Mouse (Mus musculus): ENCODE results near the gene Gng10. TPM values are rescaled to one million over a fixed set of nuclear protein-coding genes. Genes with fewer than 3 reads are reported as not detected.

The Gng10 gene
- total and polyA plus RNA-seq, 3 experiments = 55.6 to 189 (median 78.6) TPM

- no peak overlapping the region for H3K4me3 ChIP-seq (replicated peaks in 1 of 3; ENCODE audit: low read depth in 2 of 3, low read length in 2 of 3, poor library complexity in 1 of 3)
- H3K27me3 ChIP-seq (replicated peaks) = no peaks in the 10 kb centered on the region
- H3K4me1 ChIP-seq (ENCODE audit: control insufficient read depth in 1 of 2, insufficient read depth in 2 of 2) = peaks cover 1 to 24% of the 10 kb centered on the region in 2 experiments; a peak in 3 of 4 replicates
- H3K4me2 ChIP-seq (ENCODE audit: insufficient read depth, low read depth, poor library complexity, severe bottlenecking) = 0 out of 2 replicates have a peak overlapping the region, but pooled peaks have one; percentile 6
- no peak overlapping the region for H3K9ac ChIP-seq (ENCODE audit: insufficient read depth, low read depth)
- H3K36me3 ChIP-seq (replicated peaks in 1 of 2; ENCODE audit: control insufficient read depth in 1 of 2, insufficient read depth in 1 of 2, low read length in 1 of 2) = no peaks in the 10 kb centered on the region
- dilution Hi-C loops (cut with MboI; ENCODE audit: extremely low pct_ligation_motif_present, extremely low pct_unique_long_range_greater_than_20kb, low sequenced_read_pairs) = no loop called here
- H3K79me2 ChIP-seq (replicated peaks; ENCODE audit: control insufficient read depth, extremely low read depth, insufficient read depth, poor library complexity, severe bottlenecking) = peaks cover 6% of the 10 kb centered on the region
- no peak overlapping the region for H3K27ac ChIP-seq (ENCODE audit: insufficient read depth, low read depth)
- in situ Hi-C loops (cut with MboI; ENCODE audit: low pct_ligation_motif_present, low pct_unique_long_range_greater_than_20kb, low sequenced_read_pairs) = loop anchor here (10.0 kb wide), 1 partner anchor 45 kb away; no protein-coding TSS in a partner anchor
- TF ChIP-seq TCF12 (IDR thresholded peaks at IDR 0.05; ENCODE audit: low read depth, low read length) (no peak), ZMIZ1 (IDR thresholded peaks at IDR 0.05; ENCODE audit: low read depth, low read length) (no peak), CTCF (conservative IDR thresholded peaks at IDR 0.05 in 1 of 2, IDR thresholded peaks at IDR 0.05 in 1 of 2; ENCODE audit: low read depth in 2 of 2, low read length in 2 of 2) (peak; percentile 89), ZKSCAN1 (IDR thresholded peaks at IDR 0.05; ENCODE audit: borderline replicate concordance, low read depth, low read length) (no peak), NELFE (IDR thresholded peaks at IDR 0.05; ENCODE audit: low read depth, low read length) (0 out of 2 replicates have a peak, but pooled peaks have one; percentile 28), MYC (IDR thresholded peaks at IDR 0.05; ENCODE audit: low read depth, low read length) (0 out of 2 replicates have a peak, but pooled peaks have one; percentile 59), EP300 (IDR thresholded peaks at IDR 0.05; ENCODE audit: low read length) (no peak), RAD21 (IDR thresholded peaks at IDR 0.05; ENCODE audit: low read depth, low read length) (peak; percentile 70), SIN3A (IDR thresholded peaks at IDR 0.05; ENCODE audit: low read length) (no peak), ELF1 (IDR thresholded peaks at IDR 0.05; ENCODE audit: low read depth, low read length) (no peak), HCFC1 (IDR thresholded peaks at IDR 0.05; ENCODE audit: low read depth, low read length) (no peak), E2F4 (IDR thresholded peaks at IDR 0.05; ENCODE audit: insufficient replicate concordance, low read depth, low read length) (no peak), ETS1 (conservative IDR thresholded peaks at IDR 0.05; ENCODE audit: low read depth, low read length) (no peak), RCOR1 (conservative IDR thresholded peaks at IDR 0.05; ENCODE audit: low read depth, low read length) (no peak), SMC3 (IDR thresholded peaks at IDR 0.05; ENCODE audit: low read depth, low read length) (peak; percentile 82), MAX (IDR thresholded peaks at IDR 0.05; ENCODE audit: low read length) (peak; percentile 28; the same call in 1 of the 2 replicates)
- DNase-seq (ENCODE audit: extremely low read depth) = peak; percentile 73
- no peaks in the 10 kb centered on the region for H3K9me3 ChIP-seq (replicated peaks; ENCODE audit: low read length)
These were observed 35.2 kb upstream of the Gng10 start for GRCm38 (mm10) chr4:58999686-59000085.

- in situ Hi-C loops (cut with MboI; ENCODE audit: low pct_ligation_motif_present, low pct_unique_long_range_greater_than_20kb, low sequenced_read_pairs) = no loop called here
- Histone ChIP-seq H3K79me2 (replicated peaks; ENCODE audit: control insufficient read depth, extremely low read depth, insufficient read depth, poor library complexity, severe bottlenecking) (peaks cover 6% of the 10 kb centered on the region), H3K36me3 (replicated peaks in 1 of 2; ENCODE audit: control insufficient read depth in 1 of 2, insufficient read depth in 1 of 2, low read length in 1 of 2) (no peaks in the 10 kb centered on the region), H3K27ac (ENCODE audit: insufficient read depth, low read depth) (no peak overlapping the region), H3K9me3 (replicated peaks; ENCODE audit: low read length) (no peaks in the 10 kb centered on the region), H3K27me3 (replicated peaks) (no peaks in the 10 kb centered on the region), H3K4me3 (replicated peaks in 1 of 3; ENCODE audit: low read depth in 2 of 3, low read length in 2 of 3, poor library complexity in 1 of 3) (no peak overlapping the region), H3K9ac (ENCODE audit: insufficient read depth, low read depth) (no peak overlapping the region), H3K4me1 (ENCODE audit: control insufficient read depth in 1 of 2, insufficient read depth in 2 of 2) (peaks cover 7 to 27% of the 10 kb centered on the region in 2 experiments; a peak in 3 of 4 replicates), H3K4me2 (ENCODE audit: insufficient read depth, low read depth, poor library complexity, severe bottlenecking) (no peak overlapping the region)
- no peak for TF ChIP-seq ETS1 (conservative IDR thresholded peaks at IDR 0.05; ENCODE audit: low read depth, low read length)
- no peak for TF ChIP-seq TCF12 (IDR thresholded peaks at IDR 0.05; ENCODE audit: low read depth, low read length)
- TF ChIP-seq ZMIZ1 (IDR thresholded peaks at IDR 0.05; ENCODE audit: low read depth, low read length) = no peak
- no peak for TF ChIP-seq JUND (conservative IDR thresholded peaks at IDR 0.05; ENCODE audit: low read depth, low read length)
- peak; percentile 57 for TF ChIP-seq SMC3 (IDR thresholded peaks at IDR 0.05; ENCODE audit: low read depth, low read length)
- TF ChIP-seq MXI1 (IDR thresholded peaks at IDR 0.05; ENCODE audit: low read depth, low read length) = no peak
- no peak for TF ChIP-seq JUN (IDR thresholded peaks at IDR 0.05; ENCODE audit: insufficient read depth, low read depth, low read length)
- TF ChIP-seq BHLHE40 (IDR thresholded peaks at IDR 0.05; ENCODE audit: low read depth, low read length) = no peak
- no peak for TF ChIP-seq ELF1 (IDR thresholded peaks at IDR 0.05; ENCODE audit: low read depth, low read length)
- TF ChIP-seq SIN3A (IDR thresholded peaks at IDR 0.05; ENCODE audit: low read length) = 0 out of 2 replicates have a peak, but pooled peaks have one; percentile 19
- peak; percentile 82 for TF ChIP-seq MYC (IDR thresholded peaks at IDR 0.05; ENCODE audit: low read depth, low read length)
- peak in 1 of 2 experiments; percentile 83; a peak in 2 of 4 replicates for TF ChIP-seq CTCF (conservative IDR thresholded peaks at IDR 0.05 in 1 of 2, IDR thresholded peaks at IDR 0.05 in 1 of 2; ENCODE audit: low read depth in 2 of 2, low read length in 2 of 2)
- TF ChIP-seq NRF1 (IDR thresholded peaks at IDR 0.05; ENCODE audit: low read depth, low read length) = no peak
- TF ChIP-seq UBTF (IDR thresholded peaks at IDR 0.05; ENCODE audit: low read depth, low read length) = peak; percentile 65; the same call in 1 of the 2 replicates
- TF ChIP-seq RAD21 (IDR thresholded peaks at IDR 0.05; ENCODE audit: low read depth, low read length) = peak; percentile 17
- TF ChIP-seq USF1 (IDR thresholded peaks at IDR 0.05; ENCODE audit: low read depth, low read length) = no peak
- TF ChIP-seq MEF2A (IDR thresholded peaks at IDR 0.05; ENCODE audit: borderline replicate concordance, low read depth, low read length) = no peak
- TF ChIP-seq USF2 (conservative IDR thresholded peaks at IDR 0.05; ENCODE audit: low read depth, low read length) = no peak
- peak; percentile 97 for TF ChIP-seq ZNF384 (IDR thresholded peaks at IDR 0.05; ENCODE audit: low read depth, low read length)
- TF ChIP-seq CHD2 (IDR thresholded peaks at IDR 0.05; ENCODE audit: low read length) = no peak
- no peak for TF ChIP-seq POLR2A (IDR thresholded peaks at IDR 0.05; ENCODE audit: low read depth, low read length)
- TF ChIP-seq ZKSCAN1 (IDR thresholded peaks at IDR 0.05; ENCODE audit: borderline replicate concordance, low read depth, low read length) = no peak
- no peak for TF ChIP-seq E2F4 (IDR thresholded peaks at IDR 0.05; ENCODE audit: insufficient replicate concordance, low read depth, low read length)
- TF ChIP-seq EP300 (IDR thresholded peaks at IDR 0.05; ENCODE audit: low read length) = no peak
- no peak for TF ChIP-seq CHD1 (IDR thresholded peaks at IDR 0.05; ENCODE audit: low read depth, low read length)
- TF ChIP-seq POLR2AphosphoS2 (IDR thresholded peaks at IDR 0.05; ENCODE audit: low read depth, low read length) = no peak
- no peak for TF ChIP-seq RCOR1 (conservative IDR thresholded peaks at IDR 0.05; ENCODE audit: low read depth, low read length)
- dilution Hi-C loops (cut with MboI; ENCODE audit: extremely low pct_ligation_motif_present, extremely low pct_unique_long_range_greater_than_20kb, low sequenced_read_pairs) = no loop called here
- DNase-seq (ENCODE audit: extremely low read depth) = peak; percentile 83
These were observed 34.3 kb upstream of the Gng10 start for GRCm38 (mm10) chr4:59000614-59001013.
